Mouse (Mus musculus) liver, adult 2 months (tissue): ENCODE measurements around the gene Fem1a.

Source experiments
- CTCF ChIP-seq: fragments of 200-500 bp; IDR thresholded peaks from 2 replicates; pipeline ENCODE4 v1.5.1; 2011; ENCODE audit warnings: low read depth, low read length, control low read depth
- POLR2A ChIP-seq: fragments of 200-500 bp; IDR thresholded peaks from 2 replicates; pipeline ENCODE4 v1.6.1; 2011; ENCODE audit warnings: low read length, control low read depth; ENCODE audit not compliant: insufficient read depth; ENCODE audit errors: extremely low read depth

- TF ChIP-seq POLR2A, result no peak
- no peak for TF ChIP-seq CTCF
Observed at GRCm38 (mm10) chr17:56296201-56296600, 39.6 kb downstream of the Fem1a start.
